Mouse (Mus musculus): ENCODE data around the gene Rpl6. TPM values are rescaled to one million over a fixed set of nuclear protein-coding genes. Genes with fewer than 3 reads are reported as not detected.

Gene Rpl6
- 586 and 620 TPM in 2 replicates for polyA plus RNA-seq (2014; fragmentation: Nextera tagmentation; extraction: Ambion mirVana)

DNA sequence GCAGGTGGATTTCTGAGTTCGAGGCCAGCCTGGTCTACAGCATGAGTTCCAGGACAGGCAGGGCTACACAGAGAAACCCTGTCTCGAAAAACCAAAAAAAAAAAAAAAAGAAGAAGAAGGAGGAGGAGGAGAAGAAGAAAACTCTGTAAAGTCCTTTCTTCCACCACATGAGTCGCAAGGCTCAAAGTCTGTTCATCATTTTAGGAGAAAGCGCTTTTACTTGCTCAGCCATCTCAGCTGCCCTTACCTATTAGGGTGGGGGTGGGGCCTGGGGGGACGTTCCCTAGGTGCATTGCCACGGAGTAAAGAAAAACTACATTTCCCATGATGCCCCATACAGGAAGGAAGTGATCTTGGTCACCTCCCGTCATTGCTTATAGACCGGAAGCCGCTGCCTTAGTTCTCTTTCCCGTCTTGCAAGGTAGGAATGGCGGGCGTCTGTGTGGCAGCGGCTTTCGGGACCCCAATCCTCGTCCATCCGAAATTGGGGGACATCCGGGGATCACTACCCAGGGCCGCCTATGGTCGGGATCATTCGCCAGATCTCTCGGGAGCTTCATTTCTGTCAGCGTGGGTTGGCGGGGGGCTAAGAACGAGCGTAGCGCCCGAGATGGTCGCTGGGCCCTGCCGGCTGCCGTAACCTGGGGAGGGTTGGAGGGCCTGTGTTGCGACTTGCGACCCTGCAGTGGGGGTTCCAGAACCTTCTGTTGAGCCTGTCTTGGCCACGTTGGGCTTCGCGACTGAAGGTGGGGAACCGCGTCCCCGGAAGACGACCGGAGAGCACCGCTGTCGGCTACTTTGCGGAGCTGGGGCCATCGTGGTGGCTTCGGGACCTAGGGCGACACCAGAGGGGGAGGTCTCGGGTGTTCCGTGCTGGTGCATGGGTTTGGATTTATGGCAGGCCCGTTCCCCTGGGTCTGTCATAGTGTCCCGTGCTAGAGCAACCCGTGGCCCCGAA, at the start of gene Rpl6:
Rpl6 (plus strand) TSS at position 350 of the 958 bp plus-strand sequence.
- 2% methylated on average over 52 of the region's 52 CpGs for WGBS
- ATAC-seq (replicated peaks; ENCODE audit: low FRiP score) (peak; percentile 88), DNase-seq (ENCODE audit: low spot score) (peak; percentile 83)
- Histone ChIP-seq H3K27ac (ENCODE audit: low read depth, low read length) (peak within 1 kb of the TSS; percentile 31; the same call in 1 of the 2 replicates), H3K27me3 (ENCODE audit: control insufficient read depth, insufficient read depth, low read length) (no peaks in the 10 kb centered on the region), H3K4me2 (ENCODE audit: low read depth, low read length, severe bottlenecking) (peak within 1 kb of the TSS; percentile 69), H3K9ac (ENCODE audit: low read length) (peak within 1 kb of the TSS; percentile 98), H3K4me1 (replicated peaks; ENCODE audit: control insufficient read depth, insufficient read depth, low read length) (peaks cover 6% of the 10 kb centered on the region), H3K4me3 (ENCODE audit: low read depth, low read length) (peak within 1 kb of the TSS; percentile 98), H3K36me3 (ENCODE audit: control insufficient read depth, insufficient read depth, low read length) (peaks cover 27% of the 10 kb centered on the region), H3K9me3 (ENCODE audit: control insufficient read depth, low read length) (no peaks in the 10 kb centered on the region)

GRCm38 (mm10) chr5:121156121-121156520, 48.2 kb upstream of the Rpl6 start:
- no peaks in the 10 kb centered on the region for H3K27me3 ChIP-seq (ENCODE audit: control insufficient read depth, insufficient read depth, low read length)
- H3K9me3 ChIP-seq (ENCODE audit: control insufficient read depth, low read length), result no peaks in the 10 kb centered on the region
- H3K36me3 ChIP-seq (ENCODE audit: control insufficient read depth, insufficient read depth, low read length), result peaks cover 7% of the 10 kb centered on the region; the same call in 1 of the 2 replicates
- no peak overlapping the region for H3K27ac ChIP-seq (ENCODE audit: low read depth, low read length)
- WGBS, result 89% methylated on average over 4 of the region's 4 CpGs
- no peak overlapping the region for H3K4me3 ChIP-seq (ENCODE audit: low read depth, low read length)
- no peak overlapping the region for H3K9ac ChIP-seq (ENCODE audit: low read length)
- no peak overlapping the region for H3K4me2 ChIP-seq (ENCODE audit: low read depth, low read length, severe bottlenecking)
- DNase-seq (ENCODE audit: low spot score) (no peak), ATAC-seq (replicated peaks; ENCODE audit: low FRiP score) (no peak)
- no peaks in the 10 kb centered on the region for H3K4me1 ChIP-seq (replicated peaks; ENCODE audit: control insufficient read depth, insufficient read depth, low read length)

GRCm38 (mm10) chr5:121157017-121157416, 47.3 kb upstream of the Rpl6 start:
- Histone ChIP-seq H3K4me2 (ENCODE audit: low read depth, low read length, severe bottlenecking) (no peak overlapping the region), H3K27me3 (ENCODE audit: control insufficient read depth, insufficient read depth, low read length) (no peaks in the 10 kb centered on the region), H3K9ac (ENCODE audit: low read length) (no peak overlapping the region), H3K4me3 (ENCODE audit: low read depth, low read length) (no peak overlapping the region), H3K4me1 (replicated peaks; ENCODE audit: control insufficient read depth, insufficient read depth, low read length) (no peaks in the 10 kb centered on the region), H3K9me3 (ENCODE audit: control insufficient read depth, low read length) (no peaks in the 10 kb centered on the region), H3K36me3 (ENCODE audit: control insufficient read depth, insufficient read depth, low read length) (peaks cover 8% of the 10 kb centered on the region; the same call in 1 of the 2 replicates), H3K27ac (ENCODE audit: low read depth, low read length) (no peak overlapping the region)
- DNase-seq (ENCODE audit: low spot score) (no peak), ATAC-seq (replicated peaks; ENCODE audit: low FRiP score) (no peak)
- WGBS, result 84% methylated on average over 2 of the region's 2 CpGs

GRCm38 (mm10) chr5:121157489-121157888, 46.8 kb upstream of the Rpl6 start:
- ATAC-seq (replicated peaks; ENCODE audit: low FRiP score) (no peak), DNase-seq (ENCODE audit: low spot score) (no peak)
- 92% methylated on average over 5 of the region's 5 CpGs for WGBS
- H3K4me3 ChIP-seq (ENCODE audit: low read depth, low read length), result no peak overlapping the region
- no peaks in the 10 kb centered on the region for H3K9me3 ChIP-seq (ENCODE audit: control insufficient read depth, low read length)
- H3K4me1 ChIP-seq (replicated peaks; ENCODE audit: control insufficient read depth, insufficient read depth, low read length), result no peaks in the 10 kb centered on the region
- peaks cover 10% of the 10 kb centered on the region; the same call in 1 of the 2 replicates for H3K36me3 ChIP-seq (ENCODE audit: control insufficient read depth, insufficient read depth, low read length)
- no peak overlapping the region for H3K9ac ChIP-seq (ENCODE audit: low read length)
- no peak overlapping the region for H3K4me2 ChIP-seq (ENCODE audit: low read depth, low read length, severe bottlenecking)
- no peaks in the 10 kb centered on the region for H3K27me3 ChIP-seq (ENCODE audit: control insufficient read depth, insufficient read depth, low read length)
- H3K27ac ChIP-seq (ENCODE audit: low read depth, low read length), result no peak overlapping the region

GRCm38 (mm10) chr5:121158966-121159365, 45.3 kb upstream of the Rpl6 start:
- no peak overlapping the region for H3K4me3 ChIP-seq (ENCODE audit: low read depth, low read length)

GRCm38 (mm10) chr5:121162285-121162684, 42.0 kb upstream of the Rpl6 start:
- Histone ChIP-seq H3K27me3 (ENCODE audit: control insufficient read depth, insufficient read depth, low read length) (no peaks in the 10 kb centered on the region), H3K27ac (ENCODE audit: low read depth, low read length) (no peak overlapping the region), H3K4me3 (ENCODE audit: low read depth, low read length) (no peak overlapping the region), H3K4me1 (replicated peaks; ENCODE audit: control insufficient read depth, insufficient read depth, low read length) (no peaks in the 10 kb centered on the region), H3K9ac (ENCODE audit: low read length) (no peak overlapping the region), H3K4me2 (ENCODE audit: low read depth, low read length, severe bottlenecking) (no peak overlapping the region), H3K9me3 (ENCODE audit: control insufficient read depth, low read length) (no peaks in the 10 kb centered on the region), H3K36me3 (ENCODE audit: control insufficient read depth, insufficient read depth, low read length) (peaks cover 16% of the 10 kb centered on the region; the same call in 1 of the 2 replicates)
- DNase-seq (ENCODE audit: low spot score) (no peak), ATAC-seq (replicated peaks; ENCODE audit: low FRiP score) (no peak)
- 93% methylated on average over 5 of the region's 5 CpGs for WGBS

More at GRCm38 (mm10) chr5:121158966-121159365, 45.3 kb upstream of the Rpl6 start:
- H3K27ac ChIP-seq (ENCODE audit: low read depth, low read length), result no peak overlapping the region
- 95% methylated on average over 7 of the region's 7 CpGs for WGBS
- ATAC-seq (replicated peaks; ENCODE audit: low FRiP score) (no peak), DNase-seq (ENCODE audit: low spot score) (no peak)
- no peaks in the 10 kb centered on the region for H3K4me1 ChIP-seq (replicated peaks; ENCODE audit: control insufficient read depth, insufficient read depth, low read length)
- no peaks in the 10 kb centered on the region for H3K9me3 ChIP-seq (ENCODE audit: control insufficient read depth, low read length)
- H3K4me2 ChIP-seq (ENCODE audit: low read depth, low read length, severe bottlenecking), result no peak overlapping the region
- H3K36me3 ChIP-seq (ENCODE audit: control insufficient read depth, insufficient read depth, low read length), result peaks cover 10% of the 10 kb centered on the region; the same call in 1 of the 2 replicates
- H3K27me3 ChIP-seq (ENCODE audit: control insufficient read depth, insufficient read depth, low read length), result no peaks in the 10 kb centered on the region
- no peak overlapping the region for H3K9ac ChIP-seq (ENCODE audit: low read length)

DNA sequence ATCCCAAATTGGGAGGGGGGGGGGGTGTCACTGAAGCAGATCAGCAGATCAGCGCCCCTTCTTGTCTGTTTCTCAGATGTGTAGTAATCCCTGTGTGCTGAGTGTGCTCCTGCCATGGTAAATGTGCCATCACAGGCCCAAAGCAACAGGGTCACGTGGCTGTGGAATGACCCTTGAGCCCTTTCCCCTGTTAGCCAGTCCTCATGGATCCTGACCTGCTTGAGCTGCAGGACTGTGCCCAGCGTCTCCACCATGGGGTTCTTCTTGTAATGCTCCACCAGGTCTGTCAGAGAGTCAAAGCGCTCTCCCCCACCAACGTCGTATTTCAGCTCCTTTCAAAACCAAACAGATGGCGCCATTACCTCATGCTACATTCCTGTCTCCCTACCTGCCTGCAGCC, 41.4 kb upstream of the Rpl6 start:
- Histone ChIP-seq H3K27ac (ENCODE audit: low read depth, low read length) (no peak overlapping the region), H3K9me3 (ENCODE audit: control insufficient read depth, low read length) (no peaks in the 10 kb centered on the region), H3K4me2 (ENCODE audit: low read depth, low read length, severe bottlenecking) (no peak overlapping the region), H3K36me3 (ENCODE audit: control insufficient read depth, insufficient read depth, low read length) (peaks cover 16% of the 10 kb centered on the region; the same call in 1 of the 2 replicates), H3K4me3 (ENCODE audit: low read depth, low read length) (no peak overlapping the region), H3K9ac (ENCODE audit: low read length) (no peak overlapping the region), H3K27me3 (ENCODE audit: control insufficient read depth, insufficient read depth, low read length) (no peaks in the 10 kb centered on the region), H3K4me1 (replicated peaks; ENCODE audit: control insufficient read depth, insufficient read depth, low read length) (no peaks in the 10 kb centered on the region)
- 93% methylated on average over 7 of the region's 7 CpGs for WGBS
- DNase-seq (ENCODE audit: low spot score), result no peak
- ATAC-seq (replicated peaks; ENCODE audit: low FRiP score), result no peak

DNA sequence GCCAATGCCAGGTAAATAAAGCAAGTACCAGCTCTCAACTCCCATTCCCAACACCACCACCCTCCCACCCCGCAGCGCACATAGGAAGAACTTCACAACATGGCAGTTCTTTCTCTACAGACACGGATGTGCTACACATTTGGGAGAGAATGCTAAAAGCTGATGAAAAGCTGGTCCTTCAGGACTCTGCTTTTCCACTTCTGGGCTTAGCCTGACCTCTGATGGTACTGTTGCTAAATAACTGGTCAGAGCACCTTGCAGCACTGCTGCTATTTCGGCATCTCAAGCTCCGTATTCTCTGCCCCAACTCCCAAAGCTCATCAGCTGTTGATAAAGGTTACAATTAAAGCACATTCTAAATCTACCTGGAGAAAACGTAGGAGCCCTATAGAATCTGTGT, 37.4 kb upstream of the Rpl6 start:
- ATAC-seq (replicated peaks; ENCODE audit: low FRiP score) (no peak), DNase-seq (ENCODE audit: low spot score) (no peak)
- H3K36me3 ChIP-seq (ENCODE audit: control insufficient read depth, insufficient read depth, low read length), result peaks cover 16% of the 10 kb centered on the region; the same call in 1 of the 2 replicates
- no peaks in the 10 kb centered on the region for H3K4me1 ChIP-seq (replicated peaks; ENCODE audit: control insufficient read depth, insufficient read depth, low read length)
- no peak overlapping the region for H3K9ac ChIP-seq (ENCODE audit: low read length)
- no peaks in the 10 kb centered on the region for H3K9me3 ChIP-seq (ENCODE audit: control insufficient read depth, low read length)
- H3K4me2 ChIP-seq (ENCODE audit: low read depth, low read length, severe bottlenecking), result no peak overlapping the region
- no peak overlapping the region for H3K4me3 ChIP-seq (ENCODE audit: low read depth, low read length)
- 95% methylated on average over 6 of the region's 6 CpGs for WGBS
- no peaks in the 10 kb centered on the region for H3K27me3 ChIP-seq (ENCODE audit: control insufficient read depth, insufficient read depth, low read length)
- no peak overlapping the region for H3K27ac ChIP-seq (ENCODE audit: low read depth, low read length)

All from forebrain, embryonic 11.5 days (tissue).